Mouse (Mus musculus) intestine, embryonic 16.5 days (tissue): Measurements from ENCODE around the gene Bcar3. TPM values are rescaled to one million over a fixed set of nuclear protein-coding genes. Genes with fewer than 3 reads are reported as not detected.
A peak's percentile ranks its signal among the peaks of the same experiment; 100 is the strongest.

Source experiments
- ATAC-seq: fragments of 200-750 bp; cut with Nextera tagmentation; 2 replicates; pipeline ENCODE4 v1.8.0; 2017; ENCODE audit warnings: moderate TSS enrichment, moderate library complexity
- H3K27ac ChIP-seq: fragments of 300-500 bp; sonication (generic); 2 replicates; pipeline ENCODE4 v1.5.1; 2014; ENCODE audit warnings: mild to moderate bottlenecking, low read length
- H3K27me3 ChIP-seq: fragments of 300-500 bp; sonication (generic); replicated peaks from 2 replicates; pipeline ENCODE4 v1.6.1; 2014; ENCODE audit warnings: low read length, control low read depth, mixed read lengths; ENCODE audit not compliant: control insufficient read depth, insufficient read depth
- H3K36me3 ChIP-seq: fragments of 300-500 bp; sonication (generic); 2 replicates; pipeline ENCODE4 v1.6.1; 2014; ENCODE audit warnings: low read length, control low read depth; ENCODE audit not compliant: control insufficient read depth, insufficient read depth
- H3K4me1 ChIP-seq: fragments of 300-500 bp; sonication (generic); 2 replicates; pipeline ENCODE4 v1.6.1; 2014; ENCODE audit warnings: low read length, control low read depth, mixed read lengths; ENCODE audit not compliant: control insufficient read depth, insufficient read depth
- H3K4me2 ChIP-seq: fragments of 300-500 bp; sonication (generic); 2 replicates; pipeline ENCODE4 v1.6.1; 2014; ENCODE audit warnings: low read depth, low read length, control low read depth
- H3K4me3 ChIP-seq: fragments of 300-500 bp; sonication (generic); 2 replicates; pipeline ENCODE4 v1.5.1; 2014; ENCODE audit warnings: mild to moderate bottlenecking, low read length
- H3K9ac ChIP-seq: fragments of 300-500 bp; sonication (generic); 2 replicates; pipeline ENCODE4 v1.6.1; 2014; ENCODE audit warnings: low read depth, low read length
- H3K9me3 ChIP-seq: fragments of 300-500 bp; sonication (generic); 2 replicates; pipeline ENCODE4 v1.6.1; 2016; ENCODE audit warnings: low read length, control low read depth; ENCODE audit not compliant: control insufficient read depth
- WGBS: fragments of 180-500 bp; shearing (Covaris S2); extraction: QIAGEN DNeasy Blood & Tissue Kit; methylation state at CpG from one replicate; pipeline ENCODE4 v1.1.7; 2014; 5-methylcytosine and 5-hydroxymethylcytosine counted together
- polyA plus RNA-seq: library from polyadenylated mRNA; unstranded; fragments of >200 nt; fragmentation: Nextera tagmentation; extraction: Ambion mirVana; gene quantifications from 2 replicates; pipeline ENCODE4 v1.2.1, GENCODE M21; 2015

Bcar3 gene
- polyA plus RNA-seq, 1 experiment from 2014 or later = 23.7 TPM

DNA sequence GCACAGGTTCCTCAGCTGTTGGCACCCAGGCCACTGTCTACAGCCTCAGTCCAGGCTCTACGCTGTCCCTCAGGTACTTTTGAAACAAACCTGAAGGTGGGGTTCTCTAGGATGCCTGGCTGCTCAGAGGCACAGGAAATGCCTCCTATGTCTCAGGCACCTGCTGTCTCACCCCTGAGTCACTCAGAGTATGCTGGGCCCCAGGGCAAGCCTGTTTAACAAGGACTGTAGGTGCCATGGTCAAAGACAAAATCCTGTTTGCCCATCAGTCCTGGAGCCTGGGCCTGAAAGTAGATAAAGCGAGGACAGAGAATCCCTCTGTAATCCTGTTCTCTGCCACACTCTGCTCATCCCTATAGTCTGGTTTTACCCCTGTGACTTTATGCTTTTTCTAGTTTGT lies 107.1 kb downstream of the Bcar3 start:
- Histone ChIP-seq H3K27me3 (no peaks in the 10 kb centered on the region), H3K9me3 (no peaks in the 10 kb centered on the region), H3K36me3 (no peaks in the 10 kb centered on the region), H3K4me3 (no peak overlapping the region), H3K27ac (no peak overlapping the region), H3K4me2 (no peak overlapping the region), H3K4me1 (peaks cover 12% of the 10 kb centered on the region; the same call in 1 of the 2 replicates), H3K9ac (no peak overlapping the region)
- 96% methylated on average over 2 of the region's 2 CpGs for WGBS
- ATAC-seq = no peak

DNA sequence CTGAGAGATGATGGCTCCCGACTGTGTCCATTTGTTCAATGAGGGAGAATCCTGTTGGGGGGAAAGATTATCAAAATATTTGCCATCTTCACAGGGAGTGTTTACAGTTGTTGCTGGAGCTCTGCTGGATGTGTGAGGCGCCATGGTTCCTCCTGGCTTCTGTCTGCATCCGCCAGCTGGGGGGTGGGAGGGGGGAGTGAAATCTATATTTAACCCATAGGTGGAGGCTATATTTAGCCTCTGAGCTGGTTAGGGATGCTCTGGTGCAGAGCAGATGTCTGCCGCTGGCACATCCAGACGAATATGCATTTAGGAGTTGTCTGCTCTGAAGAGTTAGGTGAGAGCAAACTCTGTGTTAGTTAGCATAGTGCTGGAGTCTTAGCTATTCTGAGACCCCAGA lies 108.2 kb downstream of the Bcar3 start:
- ATAC-seq = peak; percentile 79
- Histone ChIP-seq H3K4me1 (peaks cover 12% of the 10 kb centered on the region; the same call in 1 of the 2 replicates), H3K9ac (no peak overlapping the region), H3K4me2 (no peak overlapping the region), H3K4me3 (no peak overlapping the region), H3K27ac (peak overlapping the region; percentile 31; the same call in 1 of the 2 replicates), H3K9me3 (no peaks in the 10 kb centered on the region), H3K36me3 (no peaks in the 10 kb centered on the region), H3K27me3 (no peaks in the 10 kb centered on the region)
- 35% methylated on average over 5 of the region's 5 CpGs for WGBS

DNA sequence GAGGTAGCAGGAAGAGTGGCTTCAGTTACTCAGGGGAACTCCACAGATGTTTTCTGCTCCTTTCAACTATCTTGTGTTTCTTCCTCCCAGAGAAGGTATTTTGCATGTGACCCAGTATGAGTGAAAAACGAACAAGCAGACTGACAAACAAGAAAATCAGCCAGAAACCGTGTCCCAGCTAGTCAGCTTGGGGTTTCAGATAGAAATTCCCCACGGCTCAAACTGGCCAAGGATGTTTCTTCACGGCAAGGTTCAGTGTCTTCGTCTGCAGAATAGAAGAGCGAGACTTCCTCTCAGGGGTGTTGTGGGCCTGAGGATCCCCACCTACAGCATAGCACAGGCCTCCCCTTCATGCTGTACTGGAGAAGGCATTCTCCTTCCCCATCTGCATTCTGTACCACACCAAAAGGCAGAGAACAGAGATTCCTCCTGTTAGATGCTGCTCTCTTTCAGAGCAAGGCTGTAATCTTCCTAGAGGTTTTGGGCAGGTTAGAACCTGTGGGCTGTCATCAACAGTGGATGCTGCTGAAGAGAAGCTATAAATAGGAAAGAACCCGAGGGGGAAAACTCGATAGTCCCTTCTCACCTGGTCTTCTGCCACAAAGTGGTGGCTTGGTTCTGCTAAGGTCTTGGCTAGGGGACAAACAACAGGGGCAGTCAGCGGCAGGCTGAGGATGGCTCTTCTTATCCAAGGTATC lies 110.1 kb downstream of the Bcar3 start:
- ATAC-seq = no peak

DNA sequence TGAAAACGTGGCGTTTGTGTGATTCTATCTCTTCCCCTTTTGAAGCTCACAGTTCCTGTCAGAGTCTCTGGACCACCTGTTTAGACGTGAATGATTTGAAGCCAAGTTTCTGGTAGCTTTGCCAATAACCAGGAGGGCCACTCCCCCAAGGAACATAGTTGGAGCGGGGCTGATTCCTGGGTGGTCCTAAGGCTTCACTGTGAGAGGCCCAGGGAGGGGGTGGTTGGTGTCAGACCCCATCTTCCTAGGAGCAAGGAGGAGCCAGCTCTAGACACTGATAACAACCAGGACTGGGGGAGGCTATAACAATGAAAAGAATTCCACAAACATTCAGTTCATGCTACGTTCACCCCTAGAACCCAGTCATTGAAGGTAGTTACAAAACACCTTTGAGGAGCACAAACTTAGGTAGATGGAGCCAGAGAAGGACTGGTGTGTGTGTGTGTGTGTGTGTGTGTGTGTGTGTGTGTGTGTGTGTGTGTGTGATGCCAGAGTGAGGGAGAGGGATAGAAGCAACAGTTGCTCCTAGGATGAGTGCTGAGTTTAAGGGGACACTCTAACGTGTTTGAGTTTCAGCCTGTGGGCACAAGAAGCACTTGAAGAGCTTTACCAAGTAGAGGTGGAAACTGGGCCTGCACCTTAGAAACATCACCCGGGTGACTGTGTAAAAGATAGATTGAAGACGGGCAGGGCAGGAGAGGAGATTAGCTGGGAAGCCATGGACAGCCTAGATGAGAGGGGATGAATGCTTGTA lies 111.4 kb downstream of the Bcar3 start:
- no peaks in the 10 kb centered on the region for H3K36me3 ChIP-seq
- no peak overlapping the region for H3K4me3 ChIP-seq
- no peak overlapping the region for H3K4me2 ChIP-seq
- H3K9ac ChIP-seq = no peak overlapping the region
- H3K27me3 ChIP-seq = no peaks in the 10 kb centered on the region; the same call in 1 of the 2 replicates
- no peak overlapping the region; the same call in 1 of the 2 replicates for H3K27ac ChIP-seq
- peaks cover 12% of the 10 kb centered on the region; the same call in 1 of the 2 replicates for H3K4me1 ChIP-seq
- 41% methylated on average over 8 of the region's 8 CpGs for WGBS
- no peaks in the 10 kb centered on the region for H3K9me3 ChIP-seq
- peak; percentile 58; the same call in 1 of the 2 replicates for ATAC-seq

More for the DNA sequence above, 110.1 kb downstream of the Bcar3 start:
- no peaks in the 10 kb centered on the region; the same call in 1 of the 2 replicates for H3K27me3 ChIP-seq
- H3K4me1 ChIP-seq = peaks cover 12% of the 10 kb centered on the region; the same call in 1 of the 2 replicates
- H3K4me3 ChIP-seq = no peak overlapping the region
- no peak overlapping the region for H3K9ac ChIP-seq
- no peak overlapping the region for H3K4me2 ChIP-seq
- H3K36me3 ChIP-seq = no peaks in the 10 kb centered on the region
- H3K9me3 ChIP-seq = no peaks in the 10 kb centered on the region
- H3K27ac ChIP-seq = no peak overlapping the region
- WGBS = 77% methylated on average over 9 of the region's 9 CpGs

DNA sequence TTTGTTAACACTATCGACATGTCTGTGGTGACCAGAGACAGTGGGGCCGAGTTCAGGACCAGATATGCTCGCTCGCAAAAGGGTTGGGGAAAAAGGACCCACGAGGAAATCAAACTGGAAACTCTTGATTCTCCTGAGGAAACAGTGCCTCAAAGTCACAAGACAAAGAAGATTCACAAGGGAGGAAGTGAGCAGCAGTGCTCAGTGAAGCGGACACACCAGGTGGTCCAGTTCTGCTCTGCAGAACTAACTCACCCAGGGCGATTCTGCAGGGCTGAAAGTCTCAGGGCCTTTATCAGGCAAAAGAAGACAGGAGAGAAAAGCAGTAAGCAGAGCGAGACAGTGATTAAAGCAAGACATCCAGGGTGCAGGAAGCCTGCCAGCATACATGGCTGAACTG lies 112.5 kb downstream of the Bcar3 start:
- Histone ChIP-seq H3K4me3 (no peak overlapping the region), H3K27me3 (no peaks in the 10 kb centered on the region; the same call in 1 of the 2 replicates), H3K9me3 (no peaks in the 10 kb centered on the region), H3K27ac (no peak overlapping the region), H3K4me1 (peaks cover 12% of the 10 kb centered on the region; the same call in 1 of the 2 replicates), H3K4me2 (no peak overlapping the region), H3K9ac (no peak overlapping the region), H3K36me3 (no peaks in the 10 kb centered on the region)
- WGBS = 62% methylated on average over 8 of the region's 8 CpGs
- no peak for ATAC-seq

DNA sequence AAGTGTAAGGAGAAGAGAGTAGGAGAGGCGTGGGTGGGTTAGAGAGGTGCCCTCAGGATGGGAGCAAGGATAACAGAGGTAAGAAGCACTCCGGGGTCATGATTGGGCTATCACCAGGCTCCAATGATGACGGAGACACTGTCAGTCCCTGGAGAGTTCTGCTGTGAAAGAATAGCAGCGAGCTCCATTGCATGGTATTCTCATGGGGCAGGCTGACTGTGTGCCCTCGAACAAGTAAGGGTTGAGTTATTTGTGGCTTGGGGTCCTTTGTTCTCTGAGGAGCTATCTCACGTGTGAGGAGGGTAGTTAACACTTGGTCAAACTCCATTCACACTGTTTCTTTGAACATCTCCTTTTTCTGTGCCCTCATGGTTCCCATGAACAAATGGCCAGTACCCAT lies 113.8 kb downstream of the Bcar3 start:
- Histone ChIP-seq H3K9ac (no peak overlapping the region), H3K27ac (no peak overlapping the region), H3K27me3 (no peaks in the 10 kb centered on the region; the same call in 1 of the 2 replicates), H3K4me2 (no peak overlapping the region), H3K9me3 (no peaks in the 10 kb centered on the region), H3K4me1 (peaks cover 7% of the 10 kb centered on the region; the same call in 1 of the 2 replicates), H3K4me3 (no peak overlapping the region), H3K36me3 (no peaks in the 10 kb centered on the region)
- no peak for ATAC-seq
- 85% methylated on average over 6 of the region's 6 CpGs for WGBS

DNA sequence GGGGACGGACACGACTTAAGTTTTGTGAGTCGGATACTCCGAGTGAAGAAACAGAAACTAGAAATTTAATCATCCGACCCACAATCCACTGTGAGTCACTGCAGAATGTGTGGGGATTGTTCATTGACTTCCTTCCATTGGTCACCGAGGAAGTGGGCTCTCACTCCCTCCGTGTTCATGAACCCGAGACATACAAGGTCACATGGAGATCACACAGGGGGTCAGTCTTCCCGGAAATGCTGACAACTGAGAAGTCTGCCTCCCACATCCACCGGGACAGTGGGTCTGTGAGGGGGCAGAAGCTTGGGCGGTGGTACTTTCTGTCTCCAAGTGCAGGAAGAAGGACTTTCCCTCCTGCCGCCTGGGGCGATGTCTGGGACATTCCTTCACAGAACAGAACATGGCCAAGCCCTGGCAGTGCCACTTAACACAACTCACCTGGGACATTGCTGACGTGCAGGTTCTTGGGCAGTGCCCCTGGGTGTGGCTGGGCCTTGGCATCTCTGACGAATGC lies 114.9 kb downstream of the Bcar3 start:
- Histone ChIP-seq H3K27ac (no peak overlapping the region), H3K36me3 (no peaks in the 10 kb centered on the region), H3K4me3 (no peak overlapping the region), H3K4me1 (peaks cover 10% of the 10 kb centered on the region; the same call in 1 of the 2 replicates), H3K9ac (no peak overlapping the region), H3K4me2 (no peak overlapping the region), H3K27me3 (no peaks in the 10 kb centered on the region; the same call in 1 of the 2 replicates), H3K9me3 (no peaks in the 10 kb centered on the region)
- no peak for ATAC-seq
- WGBS = 71% methylated on average over 15 of the region's 15 CpGs

DNA sequence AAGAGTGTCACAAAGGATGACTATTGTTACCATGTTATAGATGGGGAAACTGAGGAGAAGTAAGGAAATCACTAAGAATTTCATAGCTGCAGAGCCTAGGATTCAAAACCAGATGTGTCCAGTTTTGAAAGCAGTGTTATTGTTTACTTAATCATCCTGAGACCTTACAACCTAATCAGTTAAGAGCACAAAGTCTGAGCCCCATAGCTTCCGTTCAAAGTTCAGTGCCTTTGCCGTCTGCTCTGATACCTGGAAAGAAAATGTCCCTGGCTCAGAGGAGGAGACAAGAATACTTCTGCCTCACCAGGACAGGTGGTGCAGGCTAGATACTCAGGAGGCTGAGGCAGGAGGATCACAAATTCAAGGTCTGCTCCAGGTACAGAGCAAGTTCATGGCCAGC lies 117.7 kb downstream of the Bcar3 start:
- H3K4me2 ChIP-seq = no peak overlapping the region
- no peaks in the 10 kb centered on the region for H3K36me3 ChIP-seq
- WGBS = 63% methylated on average over 2 of the region's 2 CpGs
- H3K4me1 ChIP-seq = 0 out of 2 replicates have a peak, but pooled peaks cover 9% of the 10 kb centered on the region
- H3K9ac ChIP-seq = no peak overlapping the region
- peak; percentile 77 for ATAC-seq
- no peak overlapping the region for H3K27ac ChIP-seq
- no peaks in the 10 kb centered on the region; the same call in 1 of the 2 replicates for H3K27me3 ChIP-seq
- H3K4me3 ChIP-seq = no peak overlapping the region
- no peaks in the 10 kb centered on the region for H3K9me3 ChIP-seq
